Mouse (Mus musculus) CD4-positive helper T cell, adult 2 months (primary cell): ENCODE data around the gene Lefty1.
"Not testable (repeated sequence)": the region's sequence is repeated elsewhere in the genome, so short reads cannot be mapped to it uniquely, and the experiment has no call there.

Experiments
- DNase-seq: peaks from one replicate; pipeline ENCODE4 v3.0.0-alpha.2; 2012; ENCODE audit warnings: low read depth, missing footprints, low spot score

The Lefty1 gene

DNA sequence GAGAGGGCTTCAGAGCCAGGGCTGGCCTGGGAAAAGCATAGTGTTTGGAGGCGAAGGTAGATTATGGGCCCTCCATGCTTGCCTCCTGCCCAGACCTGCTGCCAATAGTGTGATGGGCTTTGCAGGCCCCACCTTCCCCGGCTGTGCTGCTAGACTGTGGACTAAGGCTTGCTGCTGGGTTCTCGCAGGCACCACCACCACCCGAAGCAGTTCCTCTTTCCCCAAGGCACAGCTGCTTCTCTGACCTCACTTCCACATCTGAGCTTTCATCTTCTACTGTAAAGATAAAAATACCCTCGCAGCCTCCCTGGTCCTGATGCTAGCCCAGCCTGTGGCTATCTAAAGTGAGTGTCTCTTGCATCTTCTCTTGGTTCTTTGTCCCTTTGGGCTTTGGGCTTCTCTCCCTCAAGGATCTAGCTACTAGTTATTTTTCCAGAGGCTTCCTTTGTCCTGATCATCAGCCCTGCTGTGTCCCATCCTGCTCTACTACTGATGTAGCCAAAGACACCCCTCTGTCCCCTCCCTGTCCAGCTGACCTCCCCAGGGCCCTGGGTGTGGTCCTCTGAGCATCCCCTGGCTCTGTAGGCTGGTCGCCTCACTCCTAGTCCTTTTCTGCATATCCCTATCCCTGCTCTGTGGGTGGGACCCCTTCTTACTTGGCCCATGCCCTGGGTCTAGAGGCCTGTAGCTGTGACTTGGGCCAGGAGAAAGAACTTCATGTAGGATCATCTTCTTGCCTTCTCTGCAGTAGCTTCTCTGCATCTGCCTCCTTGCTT is 12.4 kb upstream of the Lefty1 start:
- DNase-seq: no peak

DNA sequence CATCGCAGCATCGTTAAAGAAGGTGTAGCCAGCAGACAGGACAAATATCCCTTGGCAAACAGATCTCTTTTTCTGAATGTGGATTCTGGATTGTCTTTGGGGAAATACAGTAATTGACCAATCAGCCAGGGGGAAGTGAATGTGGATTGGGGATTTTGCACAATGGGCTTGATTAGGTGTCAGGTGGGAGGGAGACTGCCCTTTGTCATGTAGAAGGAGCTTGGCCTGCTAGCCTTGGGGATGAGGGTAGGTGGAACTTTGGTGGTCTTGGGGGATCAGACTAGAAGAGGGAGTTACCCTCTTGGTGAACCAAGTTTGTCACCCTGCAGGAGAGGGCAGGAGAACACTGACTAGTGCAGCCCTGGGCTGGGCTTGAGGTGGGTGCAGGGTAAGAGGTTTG is 10.1 kb upstream of the Lefty1 start:
- DNase-seq: no peak

DNA sequence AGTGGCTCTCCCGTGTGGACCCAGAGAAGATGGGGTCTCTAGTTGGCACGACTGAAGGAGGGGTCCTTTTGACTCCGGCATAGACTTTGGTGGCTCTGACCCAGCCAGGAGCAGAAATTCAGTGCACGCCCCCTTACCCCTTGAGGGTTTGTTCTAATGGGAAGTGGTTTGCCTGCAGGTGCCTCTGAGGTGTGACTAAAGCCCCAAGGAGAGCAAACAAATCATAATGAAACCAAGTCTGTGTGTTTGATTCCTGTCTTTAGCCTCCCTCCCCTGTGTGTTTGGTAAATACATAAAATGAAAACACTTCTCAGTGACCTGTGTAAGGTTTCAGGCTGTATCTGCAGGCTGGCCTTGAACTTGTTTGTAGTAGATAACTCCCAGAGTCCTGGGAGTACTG is 8.5 kb upstream of the Lefty1 start:
- peak; percentile 58 for DNase-seq

DNA sequence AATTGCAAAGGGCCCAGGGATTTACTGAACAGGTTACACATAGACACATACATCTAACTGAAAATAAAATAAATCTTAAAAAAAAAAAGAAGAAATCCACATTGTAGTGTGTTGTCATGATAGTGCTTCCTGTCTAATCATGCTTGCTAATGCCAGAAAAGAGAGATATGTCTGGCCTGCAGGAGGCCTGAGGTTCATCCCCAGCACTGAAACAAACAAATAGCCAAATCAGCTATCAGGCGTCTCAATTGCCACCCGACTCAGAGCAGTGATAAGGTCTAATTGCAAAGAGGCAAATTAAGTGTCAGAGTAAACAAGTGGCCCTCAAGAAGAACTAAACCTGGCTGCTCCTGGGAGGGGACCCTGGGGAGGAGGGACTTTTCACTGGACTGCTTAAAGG is 5.2 kb upstream of the Lefty1 start:
- DNase-seq: no peak

DNA sequence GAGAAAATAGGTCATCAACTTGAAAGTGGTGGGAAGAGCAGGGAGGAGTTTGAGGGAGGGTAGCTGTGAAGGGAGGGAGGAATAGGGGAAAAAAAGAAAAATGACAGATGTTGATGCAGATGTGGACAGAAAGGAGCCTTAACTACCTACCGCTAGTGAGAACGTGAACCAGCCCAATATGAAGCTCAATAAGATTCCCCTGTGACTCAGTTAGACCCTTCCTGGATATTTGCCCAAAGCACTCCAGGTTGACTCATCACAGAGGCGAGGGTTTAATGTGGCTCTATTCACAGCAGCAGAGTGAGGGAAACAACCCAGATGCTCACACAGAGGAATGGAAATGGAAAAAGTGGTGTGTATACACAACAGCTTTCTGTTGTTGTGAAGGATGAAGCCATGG is 3.7 kb upstream of the Lefty1 start:
- no peak for DNase-seq

DNA sequence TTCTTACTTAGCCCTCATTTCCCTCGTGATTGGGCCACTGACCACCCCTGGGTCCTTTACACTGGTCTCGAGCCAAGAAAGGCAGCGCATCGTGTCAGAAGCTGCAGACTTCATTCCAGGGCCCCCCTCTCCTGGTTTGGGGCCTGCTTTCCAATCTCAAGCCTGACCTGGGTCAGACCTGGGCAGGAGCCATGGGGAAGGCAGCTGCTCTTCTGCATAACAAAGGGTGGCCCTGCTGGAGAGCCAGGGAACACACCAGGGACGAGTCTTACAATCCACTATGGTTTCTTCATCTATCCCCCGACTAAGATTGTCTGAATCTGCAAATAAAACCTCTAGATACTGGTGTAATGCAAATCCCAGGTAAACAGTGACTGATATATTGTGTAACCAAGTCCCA is 1.2 kb upstream of the Lefty1 start:
- DNase-seq: no peak

DNA sequence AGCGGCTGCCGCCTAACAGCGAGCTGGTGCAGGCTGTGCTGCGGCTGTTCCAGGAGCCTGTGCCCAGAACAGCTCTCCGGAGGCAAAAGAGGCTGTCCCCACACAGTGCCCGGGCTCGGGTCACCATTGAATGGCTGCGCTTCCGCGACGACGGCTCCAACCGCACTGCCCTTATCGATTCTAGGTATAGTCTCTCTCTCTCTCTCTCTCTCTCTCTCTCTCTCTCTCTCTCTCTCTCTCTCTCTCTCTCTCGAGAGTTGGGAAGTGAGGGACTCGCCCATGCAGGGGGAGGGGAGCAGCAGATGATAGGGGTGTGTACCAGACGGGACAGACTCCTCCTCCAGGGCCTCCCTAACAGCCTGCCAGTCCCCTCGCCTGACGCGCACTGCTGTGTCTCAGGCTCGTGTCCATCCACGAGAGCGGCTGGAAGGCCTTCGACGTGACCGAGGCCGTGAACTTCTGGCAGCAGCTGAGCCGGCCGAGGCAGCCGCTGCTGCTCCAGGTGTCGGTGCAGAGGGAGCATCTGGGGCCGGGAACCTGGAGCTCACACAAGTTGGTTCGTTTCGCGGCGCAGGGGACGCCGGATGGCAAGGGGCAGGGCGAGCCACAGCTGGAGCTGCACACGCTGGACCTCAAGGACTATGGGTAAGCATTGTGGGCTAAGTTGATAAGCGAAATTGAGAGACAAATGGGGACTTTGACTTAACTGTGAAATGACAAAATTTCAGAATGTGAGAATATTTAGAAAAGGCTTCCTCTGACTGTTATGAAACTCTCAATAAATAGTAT is 2.0 kb downstream of the Lefty1 start:
- peak; percentile 37 for DNase-seq

DNA sequence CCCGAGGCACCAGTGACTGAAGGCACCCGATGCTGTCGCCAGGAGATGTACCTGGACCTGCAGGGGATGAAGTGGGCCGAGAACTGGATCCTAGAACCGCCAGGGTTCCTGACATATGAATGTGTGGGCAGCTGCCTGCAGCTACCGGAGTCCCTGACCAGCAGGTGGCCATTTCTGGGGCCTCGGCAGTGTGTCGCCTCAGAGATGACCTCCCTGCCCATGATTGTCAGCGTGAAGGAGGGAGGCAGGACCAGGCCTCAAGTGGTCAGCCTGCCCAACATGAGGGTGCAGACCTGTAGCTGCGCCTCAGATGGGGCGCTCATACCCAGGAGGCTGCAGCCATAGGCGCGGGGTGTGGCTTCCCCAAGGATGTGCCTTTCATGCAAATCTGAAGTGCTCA is 2.8 kb downstream of the Lefty1 start:
- DNase-seq: not testable (repeated sequence)

DNA sequence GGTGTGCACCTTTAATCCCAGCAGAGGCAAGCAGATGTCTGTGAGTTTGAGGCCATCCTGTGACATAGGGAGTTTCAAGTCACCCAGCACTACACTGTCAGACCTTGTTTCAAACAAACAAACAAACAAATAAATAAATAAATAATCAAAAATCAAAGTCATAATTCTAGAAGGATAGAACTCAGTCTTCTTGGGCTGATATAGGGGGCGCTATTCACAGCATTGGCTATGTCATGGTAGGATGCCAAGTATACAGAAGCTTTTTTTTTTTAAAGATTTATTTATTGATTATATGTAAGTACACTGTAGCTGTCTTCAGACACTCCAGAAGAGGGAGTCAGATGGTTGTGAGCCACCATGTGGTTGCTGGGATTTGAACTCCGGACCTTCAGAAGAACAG is 4.0 kb downstream of the Lefty1 start:
- not testable (repeated sequence) for DNase-seq

DNA sequence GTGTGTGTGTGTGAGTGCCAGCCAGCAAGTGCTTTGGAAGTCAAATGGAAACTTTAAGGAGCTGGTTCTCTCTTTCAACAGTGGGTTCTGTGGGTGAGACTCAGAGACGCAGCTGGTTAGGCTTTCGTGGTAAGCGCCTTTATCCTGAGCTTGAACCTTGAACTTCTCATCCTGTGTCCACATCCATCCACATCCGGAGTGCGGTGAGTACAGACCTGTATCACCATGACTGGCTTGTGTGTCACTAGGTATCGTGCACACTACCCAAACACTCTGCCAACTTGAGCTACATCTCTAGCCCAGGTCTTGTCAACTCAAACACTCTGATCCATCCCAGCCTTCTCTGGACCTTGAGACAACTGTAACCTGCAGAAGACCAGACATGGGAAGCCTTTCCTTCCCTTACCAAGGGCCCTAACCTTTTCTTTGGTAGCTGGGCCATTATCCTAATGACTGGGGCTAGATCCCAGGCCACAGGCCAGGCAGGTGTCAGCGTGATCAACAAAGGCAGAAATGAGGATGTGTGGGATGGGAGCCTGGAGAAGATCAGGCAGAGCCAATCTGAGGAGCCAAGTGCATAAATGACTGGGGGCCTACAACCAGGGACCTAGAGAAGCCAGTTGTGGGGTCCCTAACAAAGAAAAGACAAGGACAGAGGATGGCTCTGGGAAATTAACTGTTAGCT is 6.1 kb downstream of the Lefty1 start:
- peak; percentile 60 for DNase-seq

DNA sequence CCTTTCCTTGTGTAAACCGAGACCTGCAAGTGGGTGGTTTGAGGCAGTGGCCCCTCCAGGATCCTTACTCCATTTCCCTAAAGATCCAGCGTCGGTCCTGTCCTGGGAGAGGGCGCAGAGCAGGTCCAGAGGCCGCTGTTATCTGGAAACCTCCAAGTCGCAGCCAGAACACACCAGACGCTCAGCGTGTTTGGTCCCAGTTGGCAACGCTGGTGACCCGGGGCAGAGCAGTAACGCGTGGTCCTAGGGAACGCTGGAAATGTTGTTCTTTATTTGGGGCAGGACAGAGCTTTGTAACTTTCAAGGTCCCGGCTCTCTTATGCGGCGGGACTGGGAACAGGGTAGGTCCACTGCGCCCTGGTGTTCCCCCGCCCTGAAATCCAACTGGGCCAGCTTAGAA is 6.9 kb downstream of the Lefty1 start:
- DNase-seq: no peak

DNA sequence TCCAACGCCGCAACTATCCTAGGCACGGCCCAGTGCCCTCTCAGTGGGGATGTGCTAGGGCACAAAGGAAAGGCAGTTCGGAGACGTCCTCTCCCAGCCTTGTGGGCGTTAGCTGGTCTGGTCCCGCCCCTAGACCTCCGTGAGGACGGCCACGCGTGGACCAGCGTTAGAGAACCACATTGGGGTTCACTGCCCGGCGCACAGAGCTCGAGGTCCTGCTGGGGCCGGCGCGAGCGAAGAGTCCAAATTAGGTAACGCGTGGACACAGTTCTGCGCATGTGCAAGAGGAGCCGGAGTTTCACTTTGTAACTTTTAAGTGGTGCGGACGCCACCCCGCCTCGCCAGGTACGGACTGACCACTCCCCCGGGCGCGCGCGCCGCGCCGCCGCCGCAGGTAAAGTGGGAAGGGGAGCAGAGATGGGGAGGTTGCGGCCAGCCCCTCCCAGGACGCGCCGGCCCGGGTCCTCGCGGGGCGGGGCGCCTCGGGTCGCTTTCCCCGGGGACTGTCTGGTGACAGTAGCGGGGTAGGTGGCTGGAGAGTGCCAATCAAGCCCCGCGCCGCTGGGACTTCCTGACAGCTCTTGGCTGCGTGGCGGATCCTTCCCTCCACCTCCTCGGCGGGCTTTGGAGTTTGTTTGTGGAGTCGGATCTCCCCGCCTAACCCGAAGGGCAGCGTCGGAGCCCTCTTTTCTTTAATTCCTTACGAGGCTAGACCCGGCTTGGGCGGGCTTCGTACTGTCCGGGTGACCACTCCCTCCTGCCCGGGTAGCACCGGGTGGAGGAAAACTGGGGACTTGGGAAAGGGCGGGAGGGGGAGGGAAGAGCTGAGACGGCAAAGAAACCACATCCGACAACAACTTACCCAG is 7.6 kb downstream of the Lefty1 start, which contains the start of gene Tmem63a:
Gene Tmem63a (plus strand): TSS at position 179 of the 866 bp plus-strand sequence.
- DNase-seq: peak; percentile 79

DNA sequence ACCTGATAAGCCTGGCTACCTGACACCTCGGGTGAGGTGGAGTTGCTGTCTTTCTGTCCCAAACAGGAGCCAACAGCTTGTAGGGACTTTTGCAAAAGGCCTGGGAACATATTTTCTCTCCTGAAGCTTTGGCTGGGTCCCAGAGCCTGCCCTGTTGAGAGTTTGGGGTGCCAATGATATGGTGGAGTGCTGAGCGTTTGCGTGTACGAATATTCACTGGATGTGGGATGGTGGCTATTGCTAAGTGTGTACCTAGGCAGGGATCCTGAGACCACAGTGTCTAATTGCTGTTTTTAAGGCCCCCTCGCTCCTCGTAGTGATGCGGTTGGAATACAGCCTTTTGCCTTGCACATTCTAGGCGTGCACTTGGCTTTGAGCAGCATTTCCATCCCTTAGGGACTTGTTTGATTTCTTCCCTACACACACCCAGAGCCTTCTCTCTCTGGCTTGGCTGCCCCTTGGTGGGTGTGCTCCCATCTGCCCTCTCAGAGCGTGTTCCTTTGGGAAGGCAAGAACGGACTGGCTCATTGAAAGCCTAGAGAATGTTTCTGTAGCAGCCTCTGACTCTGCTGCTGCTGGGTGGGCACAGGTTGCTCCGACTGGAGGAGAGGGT is 8.3 kb downstream of the Lefty1 start:
- no peak for DNase-seq

DNA sequence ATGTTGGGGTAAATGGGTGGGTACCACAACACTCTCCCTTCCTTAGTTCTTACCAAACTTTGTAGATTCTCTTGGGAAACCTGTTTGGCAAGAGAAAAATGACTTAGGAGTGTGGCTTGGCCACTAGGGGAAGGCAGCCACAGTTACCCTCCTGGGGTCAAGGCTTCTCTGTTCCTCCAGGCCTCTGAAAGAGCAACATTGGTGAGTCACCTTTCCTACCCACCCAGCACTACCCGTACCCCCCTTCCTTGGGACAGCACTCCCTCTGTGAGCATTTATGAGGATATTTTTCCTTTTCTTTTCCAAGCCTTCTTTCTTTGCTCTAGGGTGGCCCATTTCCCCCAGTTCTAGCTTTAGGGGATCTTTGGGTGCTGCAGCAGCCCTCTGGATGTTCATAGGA is 9.1 kb downstream of the Lefty1 start:
- DNase-seq: no peak

DNA sequence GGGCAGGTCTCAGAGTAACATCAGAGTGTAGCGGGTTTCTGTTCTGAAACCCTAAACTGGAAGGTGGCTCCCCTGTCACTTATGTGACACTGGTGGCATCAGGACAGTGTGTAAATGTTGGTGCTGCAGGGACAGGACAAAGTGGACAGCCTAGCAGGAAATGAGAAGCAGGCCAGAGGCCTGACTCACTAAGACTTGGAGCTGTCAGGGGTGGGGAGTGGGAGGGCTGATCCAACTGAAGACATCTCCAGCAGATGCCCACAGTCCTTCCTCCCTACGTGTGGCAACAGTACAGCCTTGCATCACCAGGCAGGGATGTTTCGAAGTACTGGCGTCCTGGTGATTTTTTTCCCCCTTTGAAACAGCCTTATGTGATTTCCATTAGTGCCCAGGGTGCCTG is 9.7 kb downstream of the Lefty1 start:
- DNase-seq: no peak

DNA sequence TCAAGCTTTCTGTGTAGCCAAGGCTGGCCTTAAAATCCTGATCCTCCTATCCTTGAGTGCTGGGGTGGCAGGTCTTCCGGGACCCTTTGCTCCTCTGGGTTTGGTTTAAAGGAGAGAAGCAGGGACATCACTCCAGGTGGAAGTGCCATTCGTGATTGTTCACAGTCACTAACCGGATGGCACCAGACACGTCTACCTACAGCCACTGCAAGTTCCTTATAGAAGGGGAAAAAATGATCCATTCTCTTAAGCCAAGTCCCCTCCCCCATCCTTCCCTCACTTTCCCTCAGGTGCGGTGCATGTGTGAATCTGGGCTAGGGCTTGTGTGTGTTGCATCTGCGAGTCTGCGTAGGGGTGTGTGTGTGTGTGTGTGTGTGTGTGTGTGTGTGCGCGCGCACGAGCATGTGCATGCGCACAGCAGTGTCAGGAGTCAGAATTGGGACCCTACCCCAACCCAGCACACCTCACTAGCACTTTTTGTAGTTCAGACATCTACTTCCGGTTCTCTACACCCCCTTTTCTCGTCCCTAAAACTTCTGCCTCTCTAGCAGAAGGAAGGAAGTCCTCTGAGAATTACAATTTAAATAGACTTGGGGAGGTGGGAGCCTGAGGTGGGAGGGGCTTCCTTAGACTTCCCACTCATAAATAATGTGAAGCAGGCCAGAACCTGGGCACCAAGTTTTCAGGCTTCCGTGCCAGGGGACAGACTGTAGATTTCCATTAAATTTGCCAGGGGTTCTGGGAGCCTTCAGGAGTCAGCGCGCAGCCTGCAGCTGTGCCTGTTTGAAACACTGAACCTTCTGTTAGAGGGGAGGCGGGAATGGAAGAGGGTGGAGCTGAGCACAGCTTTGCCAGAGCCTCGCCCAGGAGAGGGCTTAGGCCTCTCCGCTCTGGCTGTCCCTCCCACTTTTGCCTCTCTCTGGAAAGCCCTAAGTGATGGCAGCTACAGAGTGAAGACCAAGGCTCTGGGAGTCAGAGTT is 10.5 kb downstream of the Lefty1 start:
- DNase-seq: peak; percentile 42

DNA sequence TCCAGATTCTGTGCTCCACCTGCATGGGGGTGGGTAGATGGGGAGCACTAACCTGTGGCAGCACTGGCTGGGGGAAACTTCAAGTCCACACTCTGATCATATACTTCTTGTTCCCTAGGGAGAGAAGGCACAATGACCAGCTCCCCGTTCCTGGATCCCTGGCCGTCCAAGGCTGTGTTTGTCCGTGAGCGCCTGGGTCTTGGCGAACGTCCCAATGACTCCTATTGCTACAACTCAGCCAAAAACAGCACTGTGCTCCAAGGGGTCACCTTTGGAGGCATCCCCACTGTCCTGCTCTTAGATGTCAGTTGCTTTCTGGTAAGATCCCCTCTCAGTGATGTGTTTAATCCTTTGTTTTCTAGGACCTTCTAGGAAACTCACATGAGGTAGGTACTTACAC is 11.6 kb downstream of the Lefty1 start:
- no peak for DNase-seq

DNA sequence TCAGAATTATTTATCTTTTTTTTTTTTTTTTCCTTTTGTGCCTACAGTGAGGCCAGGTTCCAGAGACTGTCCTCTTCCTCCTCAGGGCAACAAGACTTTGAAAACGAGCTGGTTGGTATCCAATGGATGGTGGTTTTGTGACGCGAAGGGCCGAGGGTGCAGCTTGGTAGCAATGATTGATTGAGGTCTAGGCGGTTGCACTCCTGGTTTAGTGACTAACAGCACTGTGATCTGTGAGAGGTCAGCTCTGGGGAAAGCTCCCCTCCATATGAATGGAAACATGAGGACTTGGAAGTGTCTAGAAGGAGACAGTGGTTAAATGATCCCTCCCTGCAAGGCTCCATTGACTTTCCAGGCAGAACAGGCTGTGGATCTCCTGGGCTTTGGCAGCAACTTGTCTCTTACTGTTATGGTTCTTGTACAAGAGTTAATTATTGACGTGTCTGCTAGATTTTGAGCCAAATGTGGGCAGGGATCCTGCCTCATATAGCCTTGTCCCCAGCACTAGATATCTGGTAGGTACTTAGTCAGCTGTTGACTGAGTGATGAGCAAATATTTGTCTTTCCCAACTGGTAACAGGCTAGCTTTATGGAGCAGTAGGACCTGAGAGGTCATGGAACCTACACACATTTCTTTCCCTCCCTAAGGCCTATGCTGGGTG is 17.4 kb downstream of the Lefty1 start:
- DNase-seq: no peak

DNA sequence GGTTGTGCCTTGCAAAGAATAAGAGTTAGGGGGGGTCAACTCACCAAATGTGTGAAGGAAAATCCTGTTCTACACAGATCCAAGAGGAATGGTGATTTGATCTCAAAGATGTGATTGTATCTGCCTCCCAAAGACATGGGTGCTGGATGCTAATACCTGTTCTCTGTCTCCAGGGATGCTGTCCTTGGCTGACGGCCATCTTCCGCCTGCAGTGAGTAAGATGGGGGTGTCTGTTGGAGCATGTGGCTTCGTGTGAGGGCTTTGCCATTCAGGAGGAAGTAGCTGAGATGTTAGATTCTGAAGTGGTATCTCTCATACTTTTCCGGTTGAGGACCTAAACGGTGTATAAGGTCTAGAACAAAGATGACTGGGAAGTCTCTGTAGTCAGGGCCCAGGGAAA is 18.0 kb downstream of the Lefty1 start:
- no peak for DNase-seq
